Mouse (Mus musculus) embryo, embryonic 10.5 days (tissue): ENCODE measurements around the gene Baiap2l1.

Experiments
- DNase-seq: peaks from one replicate; pipeline ENCODE4 v3.0.0-alpha.2; 2015; ENCODE audit warnings: low spot score

Baiap2l1 gene

DNA sequence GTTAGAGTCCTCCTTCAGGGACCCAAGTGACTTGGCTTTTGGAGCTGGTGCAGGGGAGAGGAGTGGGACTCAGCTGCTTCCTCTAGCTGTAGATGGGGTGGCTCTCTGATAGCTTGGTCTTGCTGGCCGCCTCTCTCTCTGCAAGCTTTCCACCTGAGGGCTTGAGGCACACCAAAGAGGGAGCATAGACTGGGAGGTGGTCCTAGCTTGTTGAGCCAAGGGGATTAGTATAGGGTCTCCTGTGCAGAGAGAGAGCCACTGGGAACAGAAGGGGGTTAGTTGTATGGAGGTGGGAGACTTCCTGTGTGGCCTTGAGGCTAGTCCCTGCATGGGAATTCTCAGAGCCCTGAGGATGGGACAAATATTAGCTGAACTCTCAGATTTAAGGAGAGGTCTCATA is 101.0 kb downstream of the Baiap2l1 start:
- no peak for DNase-seq

DNA sequence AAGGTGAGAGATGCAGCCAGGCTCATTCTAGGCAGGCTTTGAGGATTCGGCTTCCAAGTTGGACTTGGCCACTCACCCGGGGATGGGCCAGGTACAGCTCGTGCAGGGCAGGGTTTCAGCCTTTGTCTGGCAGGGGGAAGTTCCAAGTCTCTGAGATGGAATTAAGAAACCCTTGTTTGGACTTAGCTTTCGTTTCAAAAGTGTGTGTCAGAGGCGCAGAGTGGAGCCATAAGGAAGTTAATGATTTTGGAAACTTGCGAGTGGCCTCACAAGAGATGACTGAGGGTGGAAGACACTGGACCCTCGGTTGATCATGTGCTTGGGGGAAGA is 101.4 kb downstream of the Baiap2l1 start:
- DNase-seq: no peak

DNA sequence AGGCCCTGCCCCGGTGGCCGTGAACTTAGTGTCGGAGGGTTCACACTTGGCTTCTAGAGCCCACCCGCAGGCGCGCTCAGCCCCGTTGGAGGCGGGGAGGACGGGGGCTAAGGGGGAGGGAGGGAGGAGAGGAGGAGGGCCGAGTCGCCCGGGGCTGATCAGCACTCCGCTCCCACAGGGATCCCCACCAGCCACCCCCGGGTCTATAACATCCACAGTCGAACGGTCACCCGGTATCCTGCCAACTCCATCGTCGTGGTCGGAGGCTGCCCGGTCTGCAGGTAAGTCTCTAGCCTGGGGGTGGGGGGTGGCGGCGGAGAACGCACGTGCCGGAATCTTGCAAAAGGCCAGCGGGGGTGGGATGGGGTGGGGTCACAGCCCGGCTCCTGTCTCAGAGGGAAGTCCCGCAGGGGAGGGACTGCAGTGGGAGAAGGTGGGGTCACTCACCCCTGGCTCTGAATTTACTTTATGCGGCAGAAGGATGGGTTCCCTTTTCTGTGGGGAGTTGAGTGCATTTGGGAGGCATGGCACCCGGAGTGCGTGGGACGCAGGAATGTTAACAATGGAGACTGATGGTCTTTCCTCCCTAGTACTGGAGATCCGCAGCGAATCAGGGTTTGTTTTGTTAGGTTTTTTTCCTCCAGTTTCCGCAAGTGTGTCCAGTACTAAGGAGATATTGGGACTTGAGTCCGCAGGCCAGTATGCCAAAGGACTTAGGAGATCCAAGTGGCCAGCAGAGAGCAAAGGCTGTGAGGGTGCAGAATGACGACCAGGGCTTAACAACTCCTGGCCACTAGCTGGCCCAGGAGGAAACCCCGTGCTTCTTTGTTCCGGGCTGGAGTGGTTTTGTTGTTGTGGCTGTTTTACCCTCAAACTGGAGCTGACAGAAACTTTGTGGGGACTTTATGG is 102.0 kb downstream of the Baiap2l1 start:
- peak; percentile 80 for DNase-seq

DNA sequence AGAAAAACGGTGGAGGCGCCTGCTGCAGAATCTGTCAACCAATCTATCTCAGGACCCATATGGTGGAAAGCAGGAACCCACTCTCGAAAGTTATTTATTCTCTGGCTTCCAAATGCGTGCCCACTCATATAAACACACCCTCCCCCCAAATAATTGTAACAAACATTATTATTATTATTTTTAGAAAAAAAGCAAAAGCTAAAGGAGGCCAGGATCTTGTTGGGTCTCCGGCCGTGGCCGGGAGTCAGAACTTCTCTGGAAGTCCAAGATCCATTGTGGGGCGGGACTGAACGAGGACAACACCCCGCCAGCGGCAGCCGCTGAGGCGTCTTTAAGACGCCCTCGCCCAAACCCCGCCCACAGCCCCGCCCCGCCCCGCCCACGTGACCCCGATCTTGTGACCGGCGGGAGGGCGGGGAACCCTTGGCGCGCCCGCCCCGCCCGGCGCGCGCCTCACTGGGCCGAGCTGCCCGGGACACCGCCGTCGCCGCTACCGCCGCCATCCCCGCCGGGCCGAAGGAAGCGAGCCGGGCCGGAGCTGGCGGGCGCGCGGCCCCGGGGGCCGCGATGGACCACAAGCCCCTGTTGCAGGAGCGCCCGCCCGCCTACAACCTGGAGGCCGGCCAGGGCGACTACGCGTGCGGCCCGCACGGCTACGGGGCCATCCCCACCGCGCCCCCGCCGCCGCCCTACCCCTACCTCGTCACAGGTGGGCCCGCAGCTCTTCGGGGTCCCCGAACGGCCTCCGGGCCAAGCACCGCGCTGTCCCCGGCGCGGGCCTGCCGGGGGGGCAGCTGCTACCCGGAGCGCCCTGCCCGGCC is 102.9 kb downstream of the Baiap2l1 start:
- peak; percentile 95 for DNase-seq

DNA sequence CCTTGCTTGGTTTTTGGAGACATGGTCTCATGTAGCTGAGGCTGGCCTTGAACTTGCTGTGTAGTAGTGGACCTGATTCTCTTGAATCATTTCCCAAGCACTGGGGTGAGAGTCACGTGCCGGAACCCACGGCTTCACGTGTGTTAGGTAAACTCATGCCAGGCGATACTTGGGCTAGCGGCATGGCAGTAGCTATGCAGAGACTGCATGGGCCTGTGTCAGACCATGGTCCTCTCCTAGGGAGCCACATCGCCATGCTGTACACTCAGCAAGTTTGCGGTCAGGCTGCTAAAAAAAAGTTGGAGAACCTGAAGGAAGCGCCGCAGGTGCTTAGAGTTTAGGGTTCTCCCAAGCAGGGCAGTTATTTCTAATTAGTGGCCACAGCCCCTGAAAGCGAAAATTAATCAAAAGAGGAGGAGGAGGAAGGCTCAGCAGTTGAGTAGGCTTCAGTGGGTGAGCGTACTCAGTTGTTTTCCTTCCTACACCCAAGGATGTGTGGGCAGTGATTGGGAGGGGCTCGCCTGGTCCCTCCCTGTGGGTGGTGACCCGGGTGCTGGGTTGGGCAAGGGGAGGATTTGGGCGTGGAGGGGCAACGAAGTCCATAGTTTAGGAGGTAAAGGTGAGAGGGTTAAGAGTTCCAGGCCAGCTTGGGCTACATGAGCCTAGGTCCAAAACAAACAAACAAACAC is 103.6 kb downstream of the Baiap2l1 start:
- DNase-seq: peak; percentile 33

DNA sequence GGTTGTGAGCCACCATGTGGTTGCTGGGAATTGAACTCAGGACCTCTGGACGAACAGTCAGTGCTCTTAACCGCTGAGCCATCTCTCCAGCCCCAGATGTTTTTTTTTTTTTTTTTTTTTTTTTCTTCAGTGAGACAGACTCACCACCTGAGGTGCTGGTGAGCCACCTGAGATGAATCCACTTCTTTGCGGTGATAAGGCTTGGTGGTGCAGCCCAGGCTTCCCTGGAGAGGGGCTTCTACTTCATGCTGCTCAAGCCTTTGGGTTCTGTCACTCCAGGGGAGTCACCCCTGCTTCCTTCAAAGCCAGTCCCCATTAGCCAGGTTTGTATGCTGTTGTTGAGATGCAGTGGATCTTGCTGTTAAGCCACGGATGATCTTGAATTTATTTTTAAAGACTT is 104.7 kb downstream of the Baiap2l1 start:
- DNase-seq: no peak

DNA sequence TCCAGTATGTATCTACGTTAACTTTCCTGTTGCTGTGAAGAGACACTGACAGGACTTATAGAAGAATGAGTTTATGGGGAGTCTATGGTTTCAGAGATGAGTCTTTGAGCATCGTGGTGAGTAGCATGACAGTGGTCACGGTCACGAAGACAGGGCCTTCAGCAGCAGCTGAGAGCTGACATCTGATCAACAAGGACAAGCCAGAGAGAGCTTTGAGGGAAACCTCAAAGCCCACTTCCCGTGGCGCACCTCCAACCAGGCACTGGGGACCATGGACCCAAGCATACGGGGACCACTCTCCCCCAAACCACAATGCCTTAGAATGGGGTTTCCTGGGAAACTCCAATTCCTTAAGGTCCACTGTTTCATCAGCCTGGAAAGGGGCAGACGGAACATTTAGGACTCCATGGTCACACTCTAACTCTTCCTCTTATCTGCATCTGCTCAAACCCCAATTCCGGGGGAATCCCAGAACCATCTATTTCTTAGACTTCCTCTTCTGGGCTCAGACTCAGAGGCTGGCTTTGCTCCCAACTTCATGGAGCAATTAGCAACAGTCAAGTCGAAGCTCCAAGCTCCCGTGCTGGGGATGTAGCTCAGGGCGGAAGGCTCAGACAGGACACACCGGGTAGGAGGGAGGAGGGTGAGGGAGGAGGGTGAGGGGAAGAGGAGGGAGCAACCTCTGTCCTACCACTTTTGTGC is 105.9 kb downstream of the Baiap2l1 start:
- DNase-seq: no peak

DNA sequence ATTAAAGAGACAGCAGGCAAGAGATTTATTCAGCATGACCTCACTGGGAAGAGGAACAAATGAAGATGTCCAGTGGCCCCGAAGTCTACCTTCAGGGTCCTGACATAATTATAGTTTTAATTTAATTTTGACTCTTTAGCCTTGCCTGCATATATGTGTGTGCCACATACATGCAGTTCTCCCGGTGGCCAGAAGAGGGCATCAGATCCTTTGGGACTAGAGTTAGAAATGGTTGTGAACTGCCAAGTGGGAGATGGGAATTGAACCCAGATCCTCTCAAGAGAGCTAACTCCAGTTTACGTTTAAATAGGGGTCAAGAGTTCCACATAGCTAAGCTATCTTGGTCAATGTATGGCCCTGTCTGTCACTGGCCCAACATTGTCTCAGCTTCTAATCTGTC is 108.0 kb downstream of the Baiap2l1 start:
- no peak for DNase-seq

DNA sequence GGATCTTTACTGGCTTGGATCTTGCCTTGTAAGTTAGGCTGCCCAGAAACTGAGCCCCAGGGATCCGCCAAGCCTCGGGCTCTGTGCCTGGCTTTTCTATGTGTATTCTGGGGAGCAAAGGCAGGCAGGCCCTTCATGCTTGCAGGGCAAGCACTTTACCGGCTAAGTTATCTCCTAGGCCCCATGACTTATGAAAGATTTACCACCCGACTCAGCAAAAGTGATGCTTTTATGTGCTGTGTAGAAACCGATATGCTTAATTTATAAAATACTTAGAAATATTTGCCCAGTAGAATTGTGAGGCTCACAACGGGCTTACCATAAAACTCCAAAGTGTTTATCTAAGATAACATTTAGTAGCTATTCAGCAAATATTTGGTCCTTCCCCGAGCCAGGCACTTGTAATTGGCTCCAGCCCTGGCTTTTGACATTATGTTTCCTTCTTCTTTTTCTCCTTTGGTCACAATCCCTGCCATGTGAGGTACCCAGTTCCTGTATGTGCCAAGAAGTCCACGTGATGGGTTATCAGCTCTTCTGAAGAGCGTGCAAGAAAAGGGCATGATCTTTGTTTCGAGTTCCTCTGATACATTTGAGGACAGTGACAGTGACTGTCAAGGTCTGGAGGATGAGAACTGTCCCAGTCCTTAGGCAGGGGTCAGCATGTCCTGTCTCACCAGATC is 109.9 kb downstream of the Baiap2l1 start:
- DNase-seq: no peak

DNA sequence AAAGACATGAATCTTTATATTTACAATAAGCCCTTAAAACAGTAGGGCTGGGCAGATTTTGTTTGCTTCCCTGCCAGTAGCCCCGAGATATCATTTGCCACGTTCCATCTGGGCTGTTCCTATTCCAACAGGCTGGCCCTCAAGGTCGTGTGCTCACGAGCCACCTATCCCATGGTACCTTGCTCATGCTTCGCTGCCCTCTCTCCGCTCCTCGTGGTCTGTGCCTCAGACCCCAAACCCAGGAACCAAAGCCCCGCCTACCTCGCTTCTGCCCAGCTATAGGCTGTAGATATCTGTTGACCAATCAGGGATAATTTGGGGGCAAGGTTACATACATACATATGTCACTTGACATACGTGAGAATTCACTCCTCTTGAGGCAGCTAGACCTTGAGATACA is 110.6 kb downstream of the Baiap2l1 start:
- DNase-seq: no peak

DNA sequence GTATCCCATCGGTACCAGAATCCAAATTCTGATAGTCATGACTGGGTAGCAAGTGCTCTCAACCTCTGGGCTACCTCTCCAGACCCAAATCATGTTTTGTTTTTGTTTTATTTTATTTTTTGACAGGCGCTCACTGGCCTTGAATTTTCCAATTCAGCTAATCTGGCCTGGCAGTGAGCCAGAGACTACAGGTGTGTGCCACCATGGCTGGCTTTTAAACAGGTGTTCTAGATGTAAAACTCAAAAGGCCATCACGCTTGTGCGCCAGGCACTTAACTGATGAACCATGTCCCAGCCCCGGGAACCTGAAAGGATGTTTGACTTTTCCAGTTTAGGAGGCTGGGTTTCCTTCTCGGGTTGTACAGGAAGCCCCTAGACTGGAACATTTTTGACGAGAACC is 111.2 kb downstream of the Baiap2l1 start:
- no peak for DNase-seq

DNA sequence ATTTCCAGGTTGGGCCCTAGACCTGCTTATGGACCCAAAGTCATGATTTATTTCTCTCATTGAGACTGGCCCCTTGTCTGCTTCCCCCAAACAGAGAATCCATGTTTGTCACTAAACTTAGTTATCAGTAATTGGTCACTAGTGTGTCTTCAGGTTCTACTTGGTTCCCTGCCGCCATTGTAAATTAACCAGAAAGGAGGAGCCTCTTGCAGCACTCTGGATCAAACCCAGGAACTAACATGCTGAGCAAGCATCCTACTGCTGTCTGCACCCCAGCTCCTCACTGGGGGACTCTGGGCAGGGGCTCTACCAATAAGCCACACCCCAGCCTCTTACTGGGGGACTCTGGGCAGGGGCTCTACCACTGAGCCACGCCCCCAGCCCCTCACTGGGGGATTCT is 112.3 kb downstream of the Baiap2l1 start:
- no peak for DNase-seq

DNA sequence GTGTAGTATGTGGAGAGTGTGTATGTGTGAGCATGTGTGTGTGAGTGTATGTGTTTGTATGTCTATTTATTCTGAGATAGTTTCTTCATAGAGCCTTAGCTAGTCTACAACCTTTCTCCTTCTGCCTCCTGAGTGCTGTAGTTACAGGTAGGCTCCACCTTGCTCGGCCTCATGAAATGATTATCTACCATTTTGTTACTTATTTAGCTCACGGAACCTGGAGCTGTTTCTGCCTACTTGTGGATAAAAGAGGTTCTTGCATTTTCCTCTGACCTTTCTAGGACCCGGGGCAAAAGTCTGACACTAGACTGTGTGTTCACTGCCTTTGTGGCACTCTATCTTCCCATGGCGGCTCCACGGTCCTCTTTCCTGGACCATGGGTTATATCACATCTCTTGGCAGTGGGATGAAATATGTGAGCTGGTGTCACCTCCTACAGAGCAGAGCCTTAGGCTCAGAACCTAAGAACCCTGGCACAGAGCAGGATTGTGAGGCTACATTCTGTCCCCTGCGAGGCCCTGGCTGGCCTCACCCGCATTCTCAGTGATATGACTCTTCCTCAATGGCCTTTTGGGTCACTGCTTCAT is 113.9 kb downstream of the Baiap2l1 start, which contains the start of gene Bri3:
Gene Bri3, plus strand, starts transcription at position 537 of the 587 bp plus-strand sequence.
- no peak for DNase-seq

DNA sequence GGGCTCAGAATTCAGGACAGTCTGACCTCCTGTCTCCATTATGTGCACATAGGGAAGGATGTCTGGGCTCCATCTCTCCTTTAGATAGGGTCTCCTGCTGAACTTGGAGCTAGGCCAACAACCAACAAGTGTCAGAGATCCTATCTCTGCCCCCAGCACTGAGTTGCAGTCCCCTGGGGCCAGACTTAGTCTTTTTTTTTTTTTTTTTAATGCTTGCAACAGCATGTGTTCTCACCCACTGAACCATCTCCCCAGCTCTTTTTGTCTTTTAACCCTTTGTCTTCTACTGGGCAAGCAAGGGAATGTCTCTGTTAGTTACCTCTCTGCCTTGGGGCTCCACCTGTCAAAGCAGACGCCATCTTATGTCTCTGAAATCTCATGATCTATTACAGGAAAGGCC is 118.9 kb downstream of the Baiap2l1 start:
- DNase-seq: no peak

DNA sequence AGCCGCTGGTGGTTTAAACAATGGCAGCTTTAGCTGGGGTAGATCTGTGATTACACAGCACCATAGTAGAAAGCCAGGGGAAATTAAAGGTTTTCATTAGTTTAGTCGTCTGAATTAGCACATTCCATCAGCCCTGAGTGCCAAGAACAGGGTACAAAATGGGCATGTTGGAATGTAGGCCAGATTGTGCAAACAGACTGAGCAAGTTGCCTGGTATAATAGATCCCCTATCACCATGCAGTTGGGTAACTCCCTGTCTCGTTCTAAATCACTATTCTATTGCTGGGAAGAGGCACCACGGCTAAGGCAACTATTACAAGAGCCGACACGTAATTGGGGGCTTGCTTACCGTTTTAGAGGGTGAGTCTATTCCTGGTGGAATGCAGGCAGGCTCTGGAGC is 123.2 kb downstream of the Baiap2l1 start:
- DNase-seq: no peak

DNA sequence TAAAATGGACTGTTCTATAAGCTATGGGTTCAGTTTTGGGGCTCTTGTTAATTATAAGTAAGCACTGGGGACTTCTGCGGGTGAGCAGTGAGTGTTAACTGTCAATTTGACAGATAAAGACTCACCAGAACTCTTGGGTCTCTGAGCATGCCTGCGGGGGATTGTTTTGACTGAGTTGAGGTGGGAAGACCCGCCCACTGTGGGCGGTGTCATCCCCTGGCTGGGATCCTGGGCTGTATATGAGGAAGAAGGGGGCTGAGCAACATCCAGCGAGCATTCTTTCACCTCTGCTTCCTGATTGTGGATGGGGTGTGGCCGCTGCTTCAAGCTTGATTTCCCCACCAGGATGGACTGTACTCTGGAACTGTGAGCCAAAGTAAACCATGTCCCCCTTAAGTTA is 123.7 kb downstream of the Baiap2l1 start:
- DNase-seq: no peak

DNA sequence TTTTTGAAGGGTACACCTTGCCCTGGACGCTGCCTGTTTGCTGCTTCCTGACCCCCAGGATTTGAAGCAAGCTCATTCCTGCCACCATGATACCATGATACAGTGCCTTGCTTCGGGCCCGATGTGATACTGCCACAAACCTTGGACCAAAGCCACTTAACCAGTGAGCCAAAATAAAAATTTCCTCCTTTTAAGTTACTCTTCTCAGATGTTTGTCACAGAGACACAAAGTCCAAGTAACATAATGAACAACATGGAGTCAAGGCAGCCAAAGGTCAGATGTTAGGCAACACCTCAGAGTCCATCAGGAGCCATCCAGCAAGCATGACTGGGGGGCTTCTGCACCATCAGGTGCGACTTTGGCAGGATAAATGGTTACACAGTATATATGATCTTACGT is 125.4 kb downstream of the Baiap2l1 start:
- no peak for DNase-seq

DNA sequence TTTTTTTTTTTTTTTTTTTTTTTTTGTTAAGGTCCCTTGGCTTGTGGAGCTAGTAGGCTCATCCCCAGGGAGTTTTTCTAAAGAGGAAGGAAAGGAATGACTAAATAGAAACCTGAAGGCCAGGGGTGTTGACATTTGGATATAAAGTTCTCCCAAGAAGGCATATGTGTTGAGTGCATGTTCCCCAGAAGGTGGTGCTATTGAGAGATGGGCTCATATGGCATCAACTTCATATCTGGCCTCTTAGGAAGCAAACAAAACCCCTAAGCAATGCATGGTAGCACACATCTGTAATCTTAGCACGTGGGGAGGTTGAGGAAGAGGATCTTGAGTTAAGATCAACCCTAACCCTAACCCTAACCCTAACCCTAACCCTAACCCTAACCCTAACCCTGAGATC is 126.5 kb downstream of the Baiap2l1 start:
- no peak for DNase-seq

DNA sequence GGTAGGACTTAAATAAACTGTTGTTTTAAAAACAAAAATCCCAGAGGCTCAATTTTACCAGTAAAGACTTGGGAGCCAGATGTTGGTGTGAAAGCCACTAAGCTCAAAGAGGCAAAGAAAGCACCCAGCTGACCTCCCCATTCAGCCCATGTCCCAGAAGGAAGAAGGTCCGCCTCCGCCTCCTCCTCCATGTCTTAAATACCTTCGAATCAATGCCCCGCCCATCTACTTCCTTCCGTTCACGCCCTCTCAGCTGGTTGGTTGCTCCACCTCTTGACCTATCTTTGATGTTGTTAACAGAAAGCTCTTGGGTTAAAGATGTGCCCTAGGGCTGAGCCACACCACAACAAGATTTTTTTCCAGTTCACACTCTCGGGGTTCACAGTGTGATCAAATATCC is 127.7 kb downstream of the Baiap2l1 start:
- no peak for DNase-seq

DNA sequence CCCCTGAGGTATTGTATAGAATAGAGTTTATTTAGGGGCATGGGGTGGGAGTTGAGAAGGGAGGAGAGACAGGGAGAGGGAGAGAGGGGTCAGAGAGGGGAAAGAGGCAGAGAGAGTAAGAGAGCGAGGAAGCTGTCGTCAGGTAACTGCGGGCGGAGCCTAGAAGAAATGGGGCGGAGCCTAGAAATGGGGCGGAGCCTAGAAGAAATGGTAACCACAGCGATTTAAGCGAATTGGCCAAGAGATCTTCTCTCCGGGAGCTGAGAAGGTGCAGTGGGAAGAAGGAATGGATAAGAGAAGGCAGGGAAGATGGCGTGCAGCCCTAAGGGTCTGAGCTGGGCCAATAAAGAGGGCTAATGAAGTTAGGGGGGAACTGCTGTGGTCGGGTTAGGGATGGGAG is 131.7 kb downstream of the Baiap2l1 start:
- DNase-seq: no peak
